Comparison of ENCODE assay signal across 8 mouse cellular contexts in genomic region chr11:57467159-57468110, GRCm38 (mm10). TPM values are rescaled to one million over a fixed set of nuclear protein-coding genes. Genes with fewer than 3 reads are reported as not detected.
DNase-seq lines count a peak whose midpoint lies in the region; ATAC-seq and TF ChIP-seq lines count a peak whose summit lies in the region.

No protein-coding gene starts in this region.

- H3K4me1 ChIP-seq in forebrain, postnatal 0 days (ENCODE audit: insufficient read depth): no peaks in the 10 kb centered on the region
- no peaks in the 10 kb centered on the region for H3K4me1 ChIP-seq in hindbrain, embryonic 11.5 days (replicated peaks; ENCODE audit: control insufficient read depth, insufficient read depth, low read length)

- no peak overlapping the region for H3K27ac ChIP-seq in forebrain, postnatal 0 days (ENCODE audit: low read depth, low read length)
- no peak overlapping the region for H3K27ac ChIP-seq in hindbrain, embryonic 11.5 days (ENCODE audit: low read depth, low read length)

- H3K36me3 ChIP-seq in forebrain, postnatal 0 days (ENCODE audit: insufficient read depth): no peaks in the 10 kb centered on the region
- H3K36me3 ChIP-seq in hindbrain, embryonic 11.5 days (ENCODE audit: control insufficient read depth, insufficient read depth, low read length): no peaks in the 10 kb centered on the region

- H3K9me3 ChIP-seq in forebrain, postnatal 0 days (ENCODE audit: low read length): no peaks in the 10 kb centered on the region
- no peaks in the 10 kb centered on the region for H3K9me3 ChIP-seq in hindbrain, embryonic 11.5 days (ENCODE audit: control insufficient read depth, low read length)

- peaks cover 3% of the 10 kb centered on the region for H3K27me3 ChIP-seq in Patski
- no peaks in the 10 kb centered on the region for H3K27me3 ChIP-seq in forebrain, postnatal 0 days (ENCODE audit: insufficient read depth, low read length)
- H3K27me3 ChIP-seq in hindbrain, embryonic 11.5 days (ENCODE audit: control insufficient read depth, insufficient read depth, low read length): no peaks in the 10 kb centered on the region

- 53% methylated on average over 23 of the region's 23 CpGs for whole genome bisulfite sequencing in forebrain, postnatal 0 days
- 58% methylated on average over 23 of the region's 23 CpGs for WGBS in hindbrain, embryonic 11.5 days

- in situ Hi-C loops in Patski (cut with MboI; ENCODE audit: low pct_unique_long_range_greater_than_20kb): loop anchor here (5.0 kb wide), 1 partner anchor 1335 kb away; no protein-coding TSS in a partner anchor

- CTCF ChIA-PET in Patski (lab: Charles Lee): interaction anchor here (0.8 to 4.1 kb wide), 5 partner anchors 1307 to 1337 kb away, joined by 3 to 14 read pairs (median 4); no protein-coding TSS in a partner anchor

- no peak overlapping the region for H3K4me2 ChIP-seq in forebrain, postnatal 0 days (ENCODE audit: low read depth)
- no peak overlapping the region for H3K4me2 ChIP-seq in hindbrain, embryonic 11.5 days (replicated peaks; ENCODE audit: low read depth, low read length)

- peak; percentile 48 for ATAC-seq in Patski
- peak; percentile 95 for ATAC-seq in forebrain, postnatal 0 days
- no peak for ATAC-seq in hindbrain, embryonic 11.5 days (ENCODE audit: low FRiP score)

- H3K4me3 ChIP-seq in forebrain, postnatal 0 days (ENCODE audit: low read depth, low read length): no peak overlapping the region
- no peak overlapping the region for H3K4me3 ChIP-seq in hindbrain, embryonic 11.5 days (ENCODE audit: low read depth, low read length)

- POLR2A ChIA-PET in Patski (lab: Charles Lee): interaction anchor here (1.2 kb wide), 1 partner anchor 1335 kb away, joined by 3 read pairs; no protein-coding TSS in a partner anchor

- TF ChIP-seq CTCF in Patski (IDR thresholded peaks at IDR 0.05): peak; percentile 89
- TF ChIP-seq CTCF in forebrain, postnatal 0 days (IDR thresholded peaks at IDR 0.05; ENCODE audit: low read depth): peak; percentile 93

- peak overlapping the region; percentile 22; the same call in 1 of the 2 replicates for H3K9ac ChIP-seq in forebrain, postnatal 0 days
- 0 out of 2 replicates have a peak overlapping the region, but pooled peaks have one; percentile 3 for H3K9ac ChIP-seq in hindbrain, embryonic 11.5 days (ENCODE audit: low read depth, low read length)

- no peak for DNase-seq in Patski (ENCODE audit: low read depth, low spot score)
- peak; percentile 29 to 64 for DNase-seq in cerebellum, adult 18-20 months
- DNase-seq in forebrain, postnatal 0 days: peak; percentile 91
- peak; percentile 90 for DNase-seq in hindbrain, embryonic 11.5 days (ENCODE audit: low spot score)
- DNase-seq in layer of hippocampus, postnatal 14 days (ENCODE audit: low spot score in 2 of 2): peak; percentile 74 to 76
- peak; percentile 46 for DNase-seq in lung, postnatal 36 days
- DNase-seq in right cerebral cortex, adult 18-20 months: peak; percentile 59
- peak; percentile 46 to 65 for DNase-seq in urinary bladder, postnatal 4 days (ENCODE audit: low spot score in 2 of 2)

RNA-seq across cellular contexts. Expression of gene Fam114a2, which starts 51.0 kb away (rescaled TPM):
- polyA plus RNA-seq in Patski (2021): 56.3 TPM
- total RNA-seq in forebrain, postnatal 0 days (2014; rRNA removed): 43.6 and 43.7 TPM in 2 replicates
- polyA plus RNA-seq in forebrain, postnatal 0 days (2015; fragmentation: Nextera tagmentation; extraction: Ambion mirVana): 51.0 and 61.0 TPM in 2 replicates
- polyA plus RNA-seq in hindbrain, embryonic 11.5 days (2014; fragmentation: Nextera tagmentation; extraction: Ambion mirVana): 56.7 and 62.1 TPM in 2 replicates
- 10 to 100 TPM; 34.0 to 35.6 TPM for total RNA-seq in layer of hippocampus, postnatal 14 days (2021)

RNA-seq across cellular contexts. Expression of gene Mfap3, which starts 51.0 kb away (rescaled TPM):
- 24.1 TPM for polyA plus RNA-seq in Patski (2021)
- total RNA-seq in forebrain, postnatal 0 days (2014; rRNA removed): 40.7 and 49.9 TPM in 2 replicates
- 33.2 and 52.9 TPM in 2 replicates for polyA plus RNA-seq in forebrain, postnatal 0 days (2015; fragmentation: Nextera tagmentation; extraction: Ambion mirVana)
- polyA plus RNA-seq in hindbrain, embryonic 11.5 days (2014; fragmentation: Nextera tagmentation; extraction: Ambion mirVana): 50.7 and 59.5 TPM in 2 replicates
- total RNA-seq in layer of hippocampus, postnatal 14 days (2021): 10 to 100 TPM; 28.5 to 33.7 TPM
